Mouse (Mus musculus) heart, embryonic 12.5 days (tissue): ENCODE measurements around the gene Gpc5. TPM values are rescaled to one million over a fixed set of nuclear protein-coding genes. Genes with fewer than 3 reads are reported as not detected.

ENCODE experiments used
- ATAC-seq: fragments of 200-750 bp; cut with Nextera tagmentation; 2 replicates; pipeline ENCODE4 v1.8.0; 2017; ENCODE audit warnings: moderate TSS enrichment, moderate library complexity; ENCODE audit not compliant: insufficient number of reproducible peaks, low FRiP score
- H3K27ac ChIP-seq: fragments of 300-500 bp; sonication (generic); 2 replicates; pipeline ENCODE4 v1.5.1; 2016; ENCODE audit warnings: mild to moderate bottlenecking, moderate library complexity; ENCODE audit not compliant: poor library complexity, severe bottlenecking
- H3K27me3 ChIP-seq: fragments of 300-500 bp; sonication (generic); replicated peaks from 2 replicates; pipeline ENCODE4 v1.6.1; 2016; ENCODE audit warnings: mild to moderate bottlenecking, moderate library complexity
- H3K36me3 ChIP-seq: fragments of 300-500 bp; sonication (generic); 2 replicates; pipeline ENCODE4 v1.6.1; 2016; ENCODE audit warnings: mild to moderate bottlenecking, moderate library complexity
- H3K4me1 ChIP-seq: fragments of 300-500 bp; sonication (generic); replicated peaks from 2 replicates; pipeline ENCODE4 v1.6.1; 2016; ENCODE audit warnings: mild to moderate bottlenecking
- H3K4me2 ChIP-seq: fragments of 300-500 bp; sonication (generic); 2 replicates; pipeline ENCODE4 v1.6.1; 2016; ENCODE audit warnings: mild to moderate bottlenecking, moderate library complexity
- H3K4me3 ChIP-seq: fragments of 300-500 bp; sonication (generic); 2 replicates; pipeline ENCODE4 v1.5.1; 2016; ENCODE audit warnings: mild to moderate bottlenecking
- H3K9ac ChIP-seq: fragments of 300-500 bp; sonication (generic); 2 replicates; pipeline ENCODE4 v1.6.1; 2016; ENCODE audit warnings: mild to moderate bottlenecking, moderate library complexity
- H3K9me3 ChIP-seq: fragments of 300-500 bp; sonication (generic); replicated peaks from 2 replicates; pipeline ENCODE4 v1.6.1; 2016; ENCODE audit warnings: mild to moderate bottlenecking, moderate library complexity
- WGBS: fragments of 180-500 bp; shearing (Covaris S2); methylation state at CpG from one replicate; pipeline ENCODE4 v1.1.7; 2016; 5-methylcytosine and 5-hydroxymethylcytosine counted together
- polyA plus RNA-seq: library from polyadenylated mRNA; unstranded; fragments of >200 nt; fragmentation: Nextera tagmentation; extraction: Ambion mirVana; gene quantifications from 2 replicates; pipeline ENCODE4 v1.2.1, GENCODE M21; 2016

Gpc5 gene
- polyA plus RNA-seq, 1 experiment from 2014 or later = 0.57 TPM

DNA sequence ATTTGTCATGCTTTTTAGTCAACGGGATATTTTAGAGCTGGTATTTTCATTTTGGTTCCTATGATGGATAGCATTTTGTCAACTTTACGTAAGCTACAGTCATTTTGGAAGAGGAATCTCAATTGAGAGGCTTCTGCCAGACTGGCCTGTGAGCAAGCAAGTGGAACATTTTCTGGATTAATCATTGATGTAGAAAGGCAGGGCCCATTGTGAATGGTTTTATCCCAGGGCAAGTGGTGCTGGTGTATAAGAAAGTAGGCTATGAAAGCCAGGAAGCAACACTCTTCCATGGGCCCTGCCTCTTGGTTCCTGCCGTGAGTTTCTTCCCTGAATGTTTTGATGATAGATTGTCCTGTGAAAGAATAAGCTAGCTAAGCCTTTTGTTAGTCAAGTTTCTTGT is 777.1 kb downstream of the Gpc5 start:
- Histone ChIP-seq H3K9me3 (no peaks in the 10 kb centered on the region), H3K9ac (no peak overlapping the region), H3K4me1 (no peaks in the 10 kb centered on the region), H3K27me3 (no peaks in the 10 kb centered on the region), H3K36me3 (no peaks in the 10 kb centered on the region), H3K4me3 (no peak overlapping the region), H3K4me2 (no peak overlapping the region), H3K27ac (no peak overlapping the region)
- WGBS = 85% methylated on average over 3 of the region's 3 CpGs
- no peak for ATAC-seq

DNA sequence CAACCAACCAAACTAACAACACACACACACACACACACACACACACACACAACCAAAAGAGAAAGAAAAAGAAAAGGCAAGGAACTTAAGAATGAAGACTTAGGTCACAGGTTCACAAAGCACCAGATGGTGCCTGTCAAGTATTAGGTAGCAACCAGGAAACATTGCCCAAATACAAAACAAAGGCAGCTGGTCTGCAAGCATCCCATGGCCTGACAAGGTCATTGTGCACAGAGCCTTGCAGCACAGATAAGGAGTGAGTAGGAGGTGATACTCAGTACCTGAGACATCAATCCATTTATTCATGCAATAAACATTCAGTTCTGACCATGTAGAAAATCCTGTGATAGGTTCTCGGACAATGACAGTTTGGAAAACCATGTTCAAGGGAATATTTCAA is 884.0 kb downstream of the Gpc5 start:
- Histone ChIP-seq H3K4me2 (no peak overlapping the region), H3K4me3 (no peak overlapping the region), H3K4me1 (no peaks in the 10 kb centered on the region), H3K36me3 (no peaks in the 10 kb centered on the region), H3K27ac (no peak overlapping the region), H3K9ac (no peak overlapping the region), H3K27me3 (no peaks in the 10 kb centered on the region), H3K9me3 (no peaks in the 10 kb centered on the region)
- WGBS = 84% methylated on average over 1 of the region's 1 CpGs
- ATAC-seq = no peak

DNA sequence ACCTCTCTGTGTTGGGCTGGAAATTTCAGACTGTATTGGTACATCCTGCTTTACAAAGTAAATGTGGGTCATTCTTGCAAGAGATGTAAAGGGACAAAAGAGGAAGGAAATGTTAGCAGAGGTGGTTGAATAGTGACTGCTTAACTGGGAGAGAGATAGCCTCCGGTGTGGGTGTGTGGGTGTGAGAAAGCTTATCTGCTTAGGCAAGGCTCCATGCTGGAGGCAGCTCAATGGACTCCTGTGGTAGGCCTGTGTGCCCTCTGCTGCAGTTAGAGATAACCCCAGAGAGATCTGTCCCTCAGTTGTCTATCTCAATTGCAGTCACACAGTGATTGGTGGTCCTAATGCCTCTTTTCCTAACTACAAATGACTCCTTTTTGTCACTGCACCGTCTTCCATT is 887.2 kb downstream of the Gpc5 start:
- no peaks in the 10 kb centered on the region for H3K4me1 ChIP-seq
- no peak overlapping the region for H3K27ac ChIP-seq
- ATAC-seq = no peak
- H3K4me3 ChIP-seq = no peak overlapping the region
- H3K9ac ChIP-seq = no peak overlapping the region
- H3K36me3 ChIP-seq = no peaks in the 10 kb centered on the region
- H3K9me3 ChIP-seq = no peaks in the 10 kb centered on the region
- no peaks in the 10 kb centered on the region for H3K27me3 ChIP-seq
- 11% methylated on average over 2 of the region's 2 CpGs for WGBS
- H3K4me2 ChIP-seq = no peak overlapping the region

DNA sequence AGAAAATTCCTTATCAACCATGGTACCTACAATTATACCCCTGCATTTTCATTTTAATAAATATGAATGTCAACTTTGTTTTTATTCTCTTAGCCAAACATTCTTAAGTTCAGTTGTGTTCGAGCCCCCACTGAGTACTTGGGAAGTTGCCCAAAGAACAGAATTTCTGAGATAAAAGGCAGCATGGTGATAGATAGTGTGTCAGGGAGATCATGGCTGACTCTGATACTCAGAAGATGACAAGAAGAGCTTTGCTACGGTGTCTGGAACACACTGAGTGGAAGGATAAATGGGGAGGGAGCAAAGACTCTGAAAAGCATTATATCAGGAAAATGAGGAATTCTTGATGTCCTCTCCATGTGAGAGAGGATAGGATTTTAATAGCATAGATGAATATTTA is 898.7 kb downstream of the Gpc5 start:
- H3K27ac ChIP-seq = no peak overlapping the region
- no peaks in the 10 kb centered on the region for H3K27me3 ChIP-seq
- no peak overlapping the region for H3K9ac ChIP-seq
- H3K36me3 ChIP-seq = no peaks in the 10 kb centered on the region
- H3K4me3 ChIP-seq = no peak overlapping the region
- H3K9me3 ChIP-seq = no peaks in the 10 kb centered on the region
- ATAC-seq = no peak
- WGBS = 34% methylated on average over 2 of the region's 2 CpGs
- no peak overlapping the region for H3K4me2 ChIP-seq
- no peaks in the 10 kb centered on the region for H3K4me1 ChIP-seq

DNA sequence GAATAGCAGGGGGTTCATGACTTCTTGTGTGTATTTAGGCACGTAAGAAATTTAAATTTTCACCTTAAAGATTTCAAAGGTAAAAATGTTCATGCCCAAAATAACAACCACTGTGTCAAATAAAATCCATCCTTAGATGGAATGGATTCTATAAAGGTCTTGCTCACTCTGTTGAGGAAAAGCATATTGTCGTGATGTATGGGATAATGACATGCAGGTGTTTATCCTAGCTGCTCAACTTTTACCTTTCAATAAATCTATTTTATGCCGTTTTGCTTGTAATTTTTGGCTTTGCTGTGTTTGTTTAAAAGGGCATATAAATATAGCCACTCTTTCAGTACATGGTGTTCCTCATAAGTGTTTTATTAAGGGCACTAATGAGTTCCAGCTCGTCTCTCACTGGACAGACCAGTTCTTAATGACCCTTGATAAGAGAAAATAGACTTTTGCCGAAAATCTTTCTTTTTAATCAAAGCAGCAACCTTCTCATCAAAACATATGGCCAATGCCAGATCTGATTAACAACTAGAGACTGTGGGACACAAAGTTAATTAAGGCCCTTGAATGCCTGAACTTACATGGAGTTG is 901.6 kb downstream of the Gpc5 start:
- no peak for ATAC-seq
- no peaks in the 10 kb centered on the region for H3K4me1 ChIP-seq
- H3K4me2 ChIP-seq = no peak overlapping the region
- H3K9ac ChIP-seq = no peak overlapping the region
- H3K36me3 ChIP-seq = no peaks in the 10 kb centered on the region
- 64% methylated on average over 5 of the region's 5 CpGs for WGBS
- H3K4me3 ChIP-seq = no peak overlapping the region
- no peaks in the 10 kb centered on the region for H3K9me3 ChIP-seq
- H3K27me3 ChIP-seq = no peaks in the 10 kb centered on the region
- no peak overlapping the region for H3K27ac ChIP-seq

DNA sequence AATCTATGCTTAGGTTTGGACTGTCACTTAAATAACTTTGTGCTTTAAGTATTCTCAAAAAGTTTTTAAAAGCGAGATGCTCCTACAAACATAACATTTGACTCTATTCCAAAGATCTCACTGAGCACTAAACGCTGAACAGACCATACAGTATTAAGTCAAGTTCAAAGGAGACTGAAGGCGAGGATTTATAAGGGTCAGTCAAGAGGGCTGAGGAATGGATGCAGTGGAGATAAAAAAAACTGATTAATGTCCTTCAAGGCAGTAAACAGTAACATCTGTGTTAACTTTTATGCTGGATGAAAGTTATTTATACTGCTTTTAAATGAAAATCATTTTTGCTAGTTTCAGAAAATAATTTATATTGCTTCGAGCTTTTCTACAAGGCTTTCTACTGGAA is 906.9 kb downstream of the Gpc5 start:
- no peak overlapping the region for H3K9ac ChIP-seq
- H3K4me1 ChIP-seq = no peaks in the 10 kb centered on the region
- ATAC-seq = no peak
- no peaks in the 10 kb centered on the region for H3K27me3 ChIP-seq
- WGBS = 66% methylated on average over 4 of the region's 4 CpGs
- no peaks in the 10 kb centered on the region for H3K9me3 ChIP-seq
- no peak overlapping the region for H3K27ac ChIP-seq
- H3K36me3 ChIP-seq = no peaks in the 10 kb centered on the region
- no peak overlapping the region for H3K4me2 ChIP-seq
- no peak overlapping the region for H3K4me3 ChIP-seq

DNA sequence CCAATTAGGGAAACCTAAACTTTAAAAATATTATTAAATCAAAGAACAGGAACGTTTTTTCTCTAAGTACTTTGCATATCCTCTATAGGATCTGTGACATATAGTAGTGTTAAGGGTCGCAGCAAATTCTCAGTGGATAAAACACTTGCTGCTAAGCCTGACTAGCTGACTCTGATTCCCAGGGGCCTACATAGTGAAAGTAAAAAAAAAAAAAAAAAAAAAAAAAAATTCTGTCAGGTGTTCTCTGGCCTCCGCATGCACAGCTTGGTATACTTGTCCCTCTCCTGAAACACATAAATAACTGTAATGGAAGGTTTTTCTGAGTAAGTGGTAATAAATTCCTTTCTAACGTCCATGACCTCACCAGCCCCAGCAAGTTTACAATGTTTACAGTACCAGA is 995.0 kb downstream of the Gpc5 start:
- Histone ChIP-seq H3K9ac (no peak overlapping the region), H3K9me3 (no peaks in the 10 kb centered on the region), H3K36me3 (no peaks in the 10 kb centered on the region), H3K27ac (no peak overlapping the region), H3K4me1 (no peaks in the 10 kb centered on the region), H3K4me3 (no peak overlapping the region), H3K27me3 (no peaks in the 10 kb centered on the region), H3K4me2 (no peak overlapping the region)
- WGBS = 67% methylated on average over 4 of the region's 4 CpGs
- ATAC-seq = no peak

DNA sequence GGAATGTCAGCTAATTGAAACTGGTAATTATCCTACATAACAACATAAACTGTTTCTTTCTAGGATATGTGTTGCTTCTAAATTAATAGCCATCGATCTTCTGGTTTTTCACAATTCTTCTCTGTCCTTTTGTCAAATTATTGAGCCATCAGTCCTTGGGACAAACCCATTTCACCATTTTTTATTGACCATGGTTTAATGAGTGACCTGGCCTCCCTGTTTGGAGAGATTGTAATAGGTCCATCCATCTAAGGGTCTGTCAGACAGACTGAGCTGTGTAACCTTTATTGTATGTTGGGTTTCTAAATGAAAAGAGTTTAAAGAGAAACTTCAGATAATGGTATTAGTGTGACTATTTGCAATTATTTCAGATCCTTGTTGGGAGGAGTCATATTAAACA is 1035.9 kb downstream of the Gpc5 start:
- 80% methylated on average over 1 of the region's 1 CpGs for WGBS
- no peak overlapping the region for H3K4me2 ChIP-seq
- H3K27me3 ChIP-seq = no peaks in the 10 kb centered on the region
- no peaks in the 10 kb centered on the region for H3K36me3 ChIP-seq
- H3K9me3 ChIP-seq = no peaks in the 10 kb centered on the region; the same call in 1 of the 2 replicates
- H3K9ac ChIP-seq = no peak overlapping the region
- H3K4me3 ChIP-seq = no peak overlapping the region
- ATAC-seq = no peak
- H3K4me1 ChIP-seq = no peaks in the 10 kb centered on the region
- H3K27ac ChIP-seq = no peak overlapping the region

DNA sequence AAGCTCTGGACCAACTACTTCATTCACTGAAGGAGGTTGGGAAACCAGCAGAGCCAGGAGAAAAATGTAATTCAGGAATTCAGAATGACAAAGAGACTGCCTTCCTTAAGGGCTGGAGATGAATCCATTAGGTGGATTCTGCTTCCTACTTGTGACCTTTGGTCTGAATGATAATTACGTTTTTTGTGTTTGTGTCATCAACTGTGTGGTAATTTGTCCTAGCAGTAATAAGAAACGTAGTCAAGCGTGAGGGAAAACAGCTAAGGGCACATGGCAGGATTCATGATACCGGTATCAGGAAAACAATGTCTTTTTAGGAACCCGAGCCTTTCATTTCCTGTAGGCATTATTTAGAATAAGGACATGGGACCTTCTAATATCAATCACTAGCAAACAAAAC is 1045.3 kb downstream of the Gpc5 start:
- no peak for ATAC-seq

DNA sequence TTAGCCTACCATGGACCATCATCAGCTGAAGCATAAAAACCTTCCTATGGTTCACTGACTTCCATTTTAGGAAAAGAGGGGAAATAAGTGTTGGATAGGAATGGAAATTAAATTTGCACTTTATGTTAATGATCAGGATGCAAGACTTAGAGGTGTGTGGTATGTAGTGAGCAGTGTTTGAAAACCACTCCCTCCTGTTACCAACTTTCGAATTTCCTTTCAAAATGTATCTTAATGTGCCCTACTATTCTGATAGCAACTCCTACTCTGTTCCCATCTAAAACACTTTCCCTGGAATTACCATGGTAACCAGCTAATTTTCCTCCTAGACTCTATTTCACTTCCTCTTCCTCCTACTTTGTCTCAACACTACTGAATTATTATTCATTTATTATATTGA is 1045.8 kb downstream of the Gpc5 start:
- no peaks in the 10 kb centered on the region for H3K4me1 ChIP-seq
- no peak overlapping the region for H3K9ac ChIP-seq
- no peaks in the 10 kb centered on the region for H3K27me3 ChIP-seq
- ATAC-seq = no peak
- no peak overlapping the region for H3K4me3 ChIP-seq
- no peak overlapping the region for H3K4me2 ChIP-seq
- H3K27ac ChIP-seq = no peak overlapping the region
- H3K9me3 ChIP-seq = no peaks in the 10 kb centered on the region
- 58% methylated on average over 1 of the region's 1 CpGs for WGBS
- no peaks in the 10 kb centered on the region for H3K36me3 ChIP-seq

More for the DNA sequence above, 1045.3 kb downstream of the Gpc5 start:
- no peaks in the 10 kb centered on the region for H3K4me1 ChIP-seq
- no peaks in the 10 kb centered on the region for H3K9me3 ChIP-seq
- no peak overlapping the region for H3K9ac ChIP-seq
- no peak overlapping the region for H3K4me2 ChIP-seq
- no peak overlapping the region for H3K4me3 ChIP-seq
- 59% methylated on average over 5 of the region's 5 CpGs for WGBS
- H3K27ac ChIP-seq = no peak overlapping the region
- H3K27me3 ChIP-seq = no peaks in the 10 kb centered on the region
- no peaks in the 10 kb centered on the region for H3K36me3 ChIP-seq

DNA sequence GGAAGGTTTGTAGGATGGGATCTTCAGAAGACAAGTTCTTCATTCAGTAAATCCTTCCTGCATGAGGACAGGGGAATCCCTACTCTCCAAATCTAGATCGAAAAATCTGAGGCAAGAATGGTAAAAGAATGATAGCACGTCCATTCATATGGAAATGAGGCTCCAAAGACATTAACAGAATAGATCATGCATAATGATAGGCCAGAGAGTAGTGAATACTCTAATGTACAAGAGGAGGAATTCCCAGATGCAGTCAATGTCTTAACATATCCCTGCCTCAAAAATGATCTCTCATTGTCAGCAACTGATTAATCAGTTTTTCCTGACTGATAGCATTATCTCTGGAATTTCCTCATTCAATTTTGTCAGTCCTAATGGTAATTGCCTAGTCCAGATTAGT is 1070.6 kb downstream of the Gpc5 start:
- Histone ChIP-seq H3K27me3 (no peaks in the 10 kb centered on the region), H3K9me3 (no peaks in the 10 kb centered on the region), H3K4me1 (no peaks in the 10 kb centered on the region), H3K27ac (no peak overlapping the region), H3K4me3 (no peak overlapping the region), H3K4me2 (no peak overlapping the region), H3K9ac (no peak overlapping the region), H3K36me3 (no peaks in the 10 kb centered on the region)
- no peak for ATAC-seq
- 63% methylated on average over 2 of the region's 2 CpGs for WGBS

DNA sequence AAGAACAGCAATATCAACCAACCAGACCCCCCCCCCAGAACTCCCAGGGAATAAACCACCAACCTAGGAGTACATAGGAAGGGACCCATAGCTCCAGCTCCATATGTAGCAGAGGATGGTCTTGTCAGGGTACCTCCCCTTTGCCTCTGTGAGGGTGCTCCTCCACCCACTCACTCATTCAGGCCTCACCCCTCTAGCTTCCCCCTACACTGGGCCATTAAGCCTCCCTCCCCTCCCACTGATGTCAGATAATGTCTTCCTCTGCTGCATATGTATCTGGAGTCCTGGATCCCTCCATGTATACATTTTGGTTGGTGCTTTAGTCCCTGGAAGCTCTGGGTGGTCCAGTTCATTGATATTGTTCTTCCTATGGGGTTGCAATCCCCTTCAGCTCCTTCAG is 1075.4 kb downstream of the Gpc5 start:
- H3K4me1 ChIP-seq = no peaks in the 10 kb centered on the region
- no peak overlapping the region for H3K27ac ChIP-seq
- H3K36me3 ChIP-seq = no peaks in the 10 kb centered on the region
- H3K9ac ChIP-seq = no peak overlapping the region
- H3K4me2 ChIP-seq = no peak overlapping the region
- H3K9me3 ChIP-seq = no peaks in the 10 kb centered on the region
- no peak overlapping the region for H3K4me3 ChIP-seq
- H3K27me3 ChIP-seq = no peaks in the 10 kb centered on the region
- ATAC-seq = no peak
